Mouse (Mus musculus): Measurements from ENCODE around the gene Ascc2. TPM values are rescaled to one million over a fixed set of nuclear protein-coding genes. Genes with fewer than 3 reads are reported as not detected.

Ascc2 gene
- total and polyA plus RNA-seq, 2 experiments from 2014 or later: 15.6 to 15.8 TPM

DNA sequence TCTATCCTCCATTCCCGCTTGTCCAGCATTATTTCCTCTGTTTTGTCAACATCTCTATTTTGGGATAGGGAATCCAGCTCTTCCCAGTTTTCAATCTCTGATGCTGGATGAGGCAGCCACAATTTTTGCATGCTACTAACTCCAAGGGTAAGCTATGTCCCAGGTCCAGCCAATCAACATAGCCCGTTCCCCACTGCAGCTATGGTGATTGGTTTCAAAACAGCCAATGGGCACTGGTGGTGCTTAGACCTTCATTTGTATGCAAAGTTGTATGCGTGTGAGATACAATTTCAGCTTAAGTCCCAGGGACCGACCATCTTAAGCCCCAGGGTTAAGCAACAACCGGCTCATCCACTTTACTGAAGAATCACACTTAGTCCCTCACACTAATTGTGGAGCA is 14.6 kb upstream of the Ascc2 start:
- no peaks in the 10 kb centered on the region for H3K27me3 ChIP-seq (ENCODE audit: insufficient read depth, low read length)
- H3K4me1 ChIP-seq (ENCODE audit: insufficient read depth, low read length): 0 out of 2 replicates have a peak, but pooled peaks cover 3% of the 10 kb centered on the region
- TF ChIP-seq CTCF (IDR thresholded peaks at IDR 0.05): no peak
- DNase-seq (ENCODE audit: low spot score): no peak
- H3K4me3 ChIP-seq (ENCODE audit: low read depth, low read length): no peak overlapping the region
- WGBS: 45% methylated on average over 5 of the region's 5 CpGs
- no peak overlapping the region for H3K9ac ChIP-seq (replicated peaks; ENCODE audit: low read length, poor library complexity, severe bottlenecking)
- H3K27ac ChIP-seq (ENCODE audit: low read depth, low read length): no peak overlapping the region
- no peaks in the 10 kb centered on the region for H3K36me3 ChIP-seq (ENCODE audit: insufficient read depth, low read length)
- no peak overlapping the region for H3K4me2 ChIP-seq (ENCODE audit: low read depth, low read length, poor library complexity, severe bottlenecking)
- H3K9me3 ChIP-seq (ENCODE audit: low read length): no peaks in the 10 kb centered on the region
- ATAC-seq (ENCODE audit: low FRiP score): peak; percentile 34; the same call in 1 of the 2 replicates

DNA sequence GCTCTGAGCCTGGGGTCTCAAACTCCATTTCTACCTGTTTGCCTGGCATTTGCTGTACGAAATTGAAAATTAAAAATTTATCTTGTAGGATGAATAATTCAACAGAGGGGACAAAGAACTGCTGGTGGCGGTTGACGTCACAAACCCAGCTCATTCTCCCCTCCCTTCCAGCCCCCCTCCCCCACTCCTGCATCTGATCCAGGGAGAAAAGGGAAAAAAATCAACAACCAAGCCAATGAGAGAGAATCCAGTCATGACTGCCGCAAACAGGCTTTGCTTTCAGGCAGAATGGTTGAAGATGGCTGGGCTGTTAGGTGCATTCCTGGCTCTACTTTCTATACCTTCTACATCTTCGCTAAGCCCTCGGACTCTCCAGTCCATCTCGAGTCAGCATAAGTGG is 11.6 kb upstream of the Ascc2 start:
- no peak for TF ChIP-seq CTCF (IDR thresholded peaks at IDR 0.05)
- Histone ChIP-seq H3K4me2 (ENCODE audit: low read depth, low read length, poor library complexity, severe bottlenecking) (no peak overlapping the region), H3K36me3 (ENCODE audit: insufficient read depth, low read length) (no peaks in the 10 kb centered on the region), H3K9ac (replicated peaks; ENCODE audit: low read length, poor library complexity, severe bottlenecking) (no peak overlapping the region), H3K27ac (ENCODE audit: low read depth, low read length) (no peak overlapping the region), H3K4me3 (ENCODE audit: low read depth, low read length) (no peak overlapping the region), H3K27me3 (ENCODE audit: insufficient read depth, low read length) (no peaks in the 10 kb centered on the region), H3K9me3 (ENCODE audit: low read length) (no peaks in the 10 kb centered on the region), H3K4me1 (ENCODE audit: insufficient read depth, low read length) (0 out of 2 replicates have a peak, but pooled peaks cover 3% of the 10 kb centered on the region)
- ATAC-seq (ENCODE audit: low FRiP score): peak; percentile 10; the same call in 1 of the 2 replicates
- 52% methylated on average over 7 of the region's 7 CpGs for WGBS
- DNase-seq (ENCODE audit: low spot score): no peak

DNA sequence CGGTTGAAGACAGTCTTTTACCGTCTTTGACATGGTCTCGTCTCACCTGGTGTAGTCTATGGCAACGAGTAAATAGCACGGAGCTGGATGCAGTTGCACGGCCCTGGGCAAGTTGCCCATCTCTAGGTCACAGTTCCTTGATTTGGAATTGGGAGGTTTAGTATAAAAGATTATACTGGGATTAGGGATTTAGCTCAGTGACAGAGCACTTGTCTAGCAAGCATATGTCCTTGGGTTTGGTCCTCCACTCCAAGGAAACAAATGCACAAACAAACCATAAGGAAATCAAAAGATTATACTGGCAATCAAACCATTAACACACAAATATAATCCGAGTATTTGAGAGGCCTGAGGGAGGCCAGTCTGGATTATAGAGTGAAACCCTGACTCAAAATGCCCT is 9.9 kb upstream of the Ascc2 start:
- ATAC-seq (ENCODE audit: low FRiP score): no peak
- Histone ChIP-seq H3K4me3 (ENCODE audit: low read depth, low read length) (no peak overlapping the region), H3K27ac (ENCODE audit: low read depth, low read length) (no peak overlapping the region), H3K4me1 (ENCODE audit: insufficient read depth, low read length) (0 out of 2 replicates have a peak, but pooled peaks cover 3% of the 10 kb centered on the region), H3K36me3 (ENCODE audit: insufficient read depth, low read length) (no peaks in the 10 kb centered on the region), H3K27me3 (ENCODE audit: insufficient read depth, low read length) (no peaks in the 10 kb centered on the region), H3K9ac (replicated peaks; ENCODE audit: low read length, poor library complexity, severe bottlenecking) (no peak overlapping the region), H3K9me3 (ENCODE audit: low read length) (no peaks in the 10 kb centered on the region), H3K4me2 (ENCODE audit: low read depth, low read length, poor library complexity, severe bottlenecking) (no peak overlapping the region)
- DNase-seq (ENCODE audit: low spot score): no peak
- 59% methylated on average over 7 of the region's 7 CpGs for WGBS
- TF ChIP-seq CTCF (IDR thresholded peaks at IDR 0.05): no peak

DNA sequence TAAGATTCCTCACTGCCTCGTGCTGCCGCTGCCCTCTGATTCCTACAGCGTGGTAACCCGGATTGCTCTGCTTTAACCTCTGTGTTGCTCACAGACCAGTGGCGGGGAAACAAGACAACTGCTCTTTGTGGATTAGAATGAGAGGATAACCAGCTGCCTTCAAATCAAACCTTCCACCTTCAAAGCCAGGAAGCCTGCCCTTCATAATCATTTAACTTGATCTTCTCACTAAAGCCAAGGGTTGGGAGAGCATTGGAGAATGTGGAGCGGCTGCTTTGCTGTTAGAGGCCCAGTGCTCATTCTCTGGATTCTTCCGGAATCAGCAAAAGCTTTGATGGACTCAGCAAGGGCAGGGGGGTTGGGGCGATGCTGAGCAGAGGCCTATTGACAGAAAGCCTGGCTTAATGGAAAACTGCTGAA is 7.7 kb upstream of the Ascc2 start:
- ATAC-seq (ENCODE audit: low FRiP score) (no peak), DNase-seq (ENCODE audit: low spot score) (peak; percentile 10)
- Histone ChIP-seq H3K4me2 (ENCODE audit: low read depth, low read length, poor library complexity, severe bottlenecking) (no peak overlapping the region), H3K9me3 (ENCODE audit: low read length) (no peaks in the 10 kb centered on the region), H3K4me3 (ENCODE audit: low read depth, low read length) (no peak overlapping the region), H3K36me3 (ENCODE audit: insufficient read depth, low read length) (no peaks in the 10 kb centered on the region), H3K27ac (ENCODE audit: low read depth, low read length) (no peak overlapping the region), H3K9ac (replicated peaks; ENCODE audit: low read length, poor library complexity, severe bottlenecking) (no peak overlapping the region), H3K4me1 (ENCODE audit: insufficient read depth, low read length) (0 out of 2 replicates have a peak, but pooled peaks cover 3% of the 10 kb centered on the region), H3K27me3 (ENCODE audit: insufficient read depth, low read length) (no peaks in the 10 kb centered on the region)
- WGBS: 23% methylated on average over 8 of the region's 8 CpGs
- TF ChIP-seq CTCF (IDR thresholded peaks at IDR 0.05): no peak

DNA sequence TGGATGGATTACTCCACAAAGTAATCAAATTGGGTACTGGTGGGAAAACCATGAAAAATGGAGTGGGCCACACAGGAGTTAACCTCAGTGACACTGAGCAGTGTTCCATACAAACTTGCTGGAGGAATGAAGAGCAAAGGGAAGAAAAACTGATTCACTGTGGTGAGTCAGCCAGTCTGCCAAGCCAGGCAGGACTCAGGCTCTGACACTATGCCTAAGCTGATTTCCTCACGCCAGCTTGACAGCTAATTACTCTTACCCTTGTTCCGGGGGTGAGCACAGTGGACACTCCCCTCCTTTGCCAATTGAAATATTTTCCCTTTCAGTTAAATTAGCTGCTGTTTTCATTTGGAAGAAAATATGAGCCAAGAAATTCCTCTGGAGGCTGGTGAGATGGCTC is 4.1 kb upstream of the Ascc2 start:
- no peak for ATAC-seq (ENCODE audit: low FRiP score)
- H3K4me3 ChIP-seq (ENCODE audit: low read depth, low read length): no peak overlapping the region
- H3K27me3 ChIP-seq (ENCODE audit: insufficient read depth, low read length): no peaks in the 10 kb centered on the region
- no peaks in the 10 kb centered on the region for H3K9me3 ChIP-seq (ENCODE audit: low read length)
- DNase-seq (ENCODE audit: low spot score): no peak
- no peak overlapping the region for H3K9ac ChIP-seq (replicated peaks; ENCODE audit: low read length, poor library complexity, severe bottlenecking)
- H3K36me3 ChIP-seq (ENCODE audit: insufficient read depth, low read length): no peaks in the 10 kb centered on the region
- WGBS: 58% methylated on average over 2 of the region's 2 CpGs
- TF ChIP-seq CTCF (IDR thresholded peaks at IDR 0.05): no peak
- H3K27ac ChIP-seq (ENCODE audit: low read depth, low read length): no peak overlapping the region
- H3K4me1 ChIP-seq (ENCODE audit: insufficient read depth, low read length): no peaks in the 10 kb centered on the region
- no peak overlapping the region for H3K4me2 ChIP-seq (ENCODE audit: low read depth, low read length, poor library complexity, severe bottlenecking)

DNA sequence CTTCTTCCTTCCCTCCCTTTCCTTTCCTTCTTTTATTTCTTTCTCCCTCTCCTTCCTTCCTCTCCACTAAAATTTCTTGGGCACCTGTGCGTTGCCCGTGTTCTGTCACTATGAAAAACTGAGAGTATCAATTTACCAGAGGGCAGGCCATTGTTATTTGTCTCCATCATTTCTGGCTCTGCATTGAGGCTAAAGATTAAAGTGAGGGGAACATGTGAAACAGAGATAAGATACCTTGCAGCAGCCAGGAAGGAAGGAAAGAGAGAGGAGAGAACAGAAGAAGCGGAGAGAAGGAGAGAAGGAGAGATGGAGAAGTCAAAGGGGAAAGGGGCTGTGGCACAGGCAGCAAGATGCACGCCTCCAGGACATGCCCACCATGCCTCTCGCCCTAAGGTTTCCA is 3.2 kb upstream of the Ascc2 start:
- DNase-seq (ENCODE audit: low spot score) (no peak), ATAC-seq (ENCODE audit: low FRiP score) (no peak)
- Histone ChIP-seq H3K9me3 (ENCODE audit: low read length) (no peaks in the 10 kb centered on the region), H3K36me3 (ENCODE audit: insufficient read depth, low read length) (no peaks in the 10 kb centered on the region), H3K4me2 (ENCODE audit: low read depth, low read length, poor library complexity, severe bottlenecking) (no peak overlapping the region), H3K4me1 (ENCODE audit: insufficient read depth, low read length) (peaks cover 7% of the 10 kb centered on the region; the same call in 1 of the 2 replicates), H3K9ac (replicated peaks; ENCODE audit: low read length, poor library complexity, severe bottlenecking) (no peak overlapping the region), H3K27ac (ENCODE audit: low read depth, low read length) (no peak overlapping the region), H3K27me3 (ENCODE audit: insufficient read depth, low read length) (no peaks in the 10 kb centered on the region), H3K4me3 (ENCODE audit: low read depth, low read length) (no peak overlapping the region)
- WGBS: 76% methylated on average over 5 of the region's 5 CpGs
- no peak for TF ChIP-seq CTCF (IDR thresholded peaks at IDR 0.05)

All from midbrain, postnatal 0 days (tissue).